Mouse (Mus musculus) lung, adult 2 months (tissue): ENCODE measurements around the gene Prelp.

Experiments
- CTCF ChIP-seq: fragments of 200-500 bp; IDR thresholded peaks from 2 replicates; pipeline ENCODE4 v1.5.1; 2011; ENCODE audit warnings: mild to moderate bottlenecking, low read length, control low read depth; ENCODE audit not compliant: insufficient read depth
- POLR2A ChIP-seq: fragments of 200-500 bp; IDR thresholded peaks from 2 replicates; pipeline ENCODE4 v1.6.1; 2011; ENCODE audit warnings: low read depth, mild to moderate bottlenecking, control low read depth, low read length, borderline replicate concordance; ENCODE audit errors: extremely low read depth

DNA sequence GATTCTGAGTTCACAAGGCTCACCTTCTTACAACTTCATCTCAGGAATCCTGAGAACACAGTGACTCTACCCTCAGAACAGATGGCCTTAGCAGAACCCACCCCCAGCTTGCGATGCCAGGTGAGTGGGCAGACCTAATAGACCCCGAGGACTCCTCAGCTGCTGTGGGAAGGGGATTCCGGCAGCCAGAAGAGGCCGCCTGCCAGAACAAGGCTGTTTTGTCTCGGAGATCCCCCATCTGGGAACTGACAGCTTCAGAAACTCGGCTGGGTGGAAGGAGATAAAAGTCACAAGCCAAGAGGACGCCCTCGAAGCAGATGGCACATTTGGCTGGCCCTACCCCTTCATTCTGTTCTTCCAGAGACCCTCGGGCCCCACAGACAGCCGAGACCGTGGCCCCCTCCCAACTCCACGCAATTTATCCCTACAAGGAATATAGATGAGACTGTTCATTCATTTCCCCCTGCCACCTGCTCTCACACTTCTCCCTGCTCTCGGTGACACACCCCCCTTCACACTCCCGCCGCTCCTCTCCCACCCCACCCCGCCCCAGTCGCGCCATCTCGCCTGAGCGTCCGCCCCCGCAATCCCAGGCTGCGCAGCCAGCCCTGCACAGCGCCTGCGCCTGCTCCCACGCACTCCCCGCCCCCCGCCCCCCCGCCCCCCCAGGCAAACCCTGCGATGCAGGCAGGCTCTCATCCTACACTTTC lies 13.1 kb downstream of the Prelp start, which contains the start of gene Optc:
- TF ChIP-seq POLR2A (no peak), CTCF (no peak)
